9 mouse cellular contexts compared by ENCODE assay signal in the genomic region with DNA sequence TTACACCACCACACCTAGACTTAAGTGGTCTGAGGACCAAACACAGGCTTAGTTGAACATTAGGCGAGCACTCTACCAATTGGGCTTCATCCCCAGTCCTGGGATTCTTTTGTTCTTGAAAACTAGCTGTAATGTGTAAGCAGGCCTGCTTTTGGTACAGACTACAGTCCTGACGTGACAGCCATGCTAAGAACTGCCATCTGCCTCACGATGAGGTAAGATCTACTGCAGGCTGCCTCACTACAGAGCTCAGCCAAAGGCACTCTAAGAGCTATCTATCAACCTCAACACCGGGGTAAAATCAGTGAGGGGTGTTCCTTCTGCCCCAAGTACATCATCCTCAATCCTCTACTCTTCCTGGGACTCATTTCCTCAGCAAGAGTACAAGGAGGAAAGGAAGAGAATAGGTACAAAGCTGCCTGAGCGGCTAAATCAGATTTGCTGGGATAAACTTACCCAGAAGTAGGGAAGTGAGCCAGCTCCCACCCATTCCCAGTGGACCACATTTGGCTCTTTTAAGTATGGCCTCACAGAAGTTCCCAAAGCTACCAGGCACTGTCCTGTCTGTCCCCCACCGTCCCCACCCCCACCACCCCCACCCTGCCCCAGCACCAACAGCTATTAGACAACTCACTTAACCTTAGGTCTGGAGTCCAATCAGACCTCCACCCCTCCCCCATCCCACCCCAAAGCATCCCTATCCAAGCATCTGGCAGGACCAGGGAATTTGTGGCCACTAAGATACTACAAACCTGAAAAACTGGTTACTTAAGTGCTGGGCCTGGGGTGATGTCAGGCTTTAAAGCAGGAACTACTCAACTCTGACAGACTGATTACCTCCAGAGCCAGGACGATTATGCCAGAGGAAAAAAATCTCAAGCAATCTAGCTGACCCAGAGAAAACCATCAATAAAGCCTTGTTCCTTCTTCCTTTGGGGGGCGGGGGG. TPM values are rescaled to one million over a fixed set of nuclear protein-coding genes. Genes with fewer than 3 reads are reported as not detected.
DNase-seq lines count a peak whose midpoint lies in the region; ATAC-seq and TF ChIP-seq lines count a peak whose summit lies in the region.
"Had no signal": no experiment of that assay in that cellular context is flagged by ENCODE, and none has a peak within 500 bp of the region (broad histone marks: within the 10 kb centered on the region; RNA-seq: fewer than 3 reads in every experiment).

No protein-coding gene starts in this region.

- no peak overlapping the region for H3K9ac ChIP-seq in forebrain, embryonic 12.5 days
- H3K9ac ChIP-seq in neural tube, embryonic 14.5 days (replicated peaks; ENCODE audit: low read depth, low read length) = no peak overlapping the region
- no peak overlapping the region for H3K9ac ChIP-seq in neural tube, embryonic 15.5 days (replicated peaks)
- no peak overlapping the region for H3K9ac ChIP-seq in kidney, embryonic 14.5 days (ENCODE audit: low read depth, low read length)
- no peak overlapping the region for H3K9ac ChIP-seq in stomach, embryonic 14.5 days (replicated peaks; ENCODE audit: low read depth, low read length)
- H3K9ac ChIP-seq: hindbrain, embryonic 15.5 days had no signal

- no peak for DNase-seq in forebrain, embryonic 10.5 days (ENCODE audit: extremely low spot score, low spot score)
- DNase-seq in left cerebral cortex, adult 18-20 months (ENCODE audit: low spot score in 2 of 2) = no peak
- no peak for DNase-seq in left cerebral cortex, adult 2 months (ENCODE audit: extremely low spot score in 1 of 2, low spot score in 2 of 2)

- no peaks in the 10 kb centered on the region for H3K27me3 ChIP-seq in forebrain, embryonic 10.5 days (ENCODE audit: poor library complexity, severe bottlenecking)
- H3K27me3 ChIP-seq in forebrain, embryonic 12.5 days = no peaks in the 10 kb centered on the region
- no peaks in the 10 kb centered on the region for H3K27me3 ChIP-seq in neural tube, embryonic 14.5 days (ENCODE audit: control insufficient read depth, insufficient read depth, low read length)
- H3K27me3 ChIP-seq in neural tube, embryonic 15.5 days (replicated peaks) = no peaks in the 10 kb centered on the region
- no peaks in the 10 kb centered on the region for H3K27me3 ChIP-seq in kidney, embryonic 14.5 days (ENCODE audit: control insufficient read depth, insufficient read depth, low read length)
- no peaks in the 10 kb centered on the region for H3K27me3 ChIP-seq in stomach, embryonic 14.5 days (ENCODE audit: control insufficient read depth, insufficient read depth, low read length)
- H3K27me3 ChIP-seq: hindbrain, embryonic 15.5 days had no signal

- peak overlapping the region; percentile 22; the same call in 1 of the 2 replicates for H3K27ac ChIP-seq in forebrain, embryonic 10.5 days
- H3K27ac ChIP-seq in forebrain, embryonic 12.5 days = no peak overlapping the region
- no peak overlapping the region for H3K27ac ChIP-seq in neural tube, embryonic 14.5 days (ENCODE audit: low read depth, low read length)
- no peak overlapping the region for H3K27ac ChIP-seq in neural tube, embryonic 15.5 days (replicated peaks)
- H3K27ac ChIP-seq in kidney, embryonic 14.5 days (ENCODE audit: low read depth, low read length) = peak overlapping the region; percentile 89
- peak overlapping the region; percentile 82; the same call in 1 of the 2 replicates for H3K27ac ChIP-seq in stomach, embryonic 14.5 days (ENCODE audit: low read length)
- H3K27ac ChIP-seq in left cerebral cortex, adult 2 months = no peak overlapping the region
- H3K27ac ChIP-seq: hindbrain, embryonic 15.5 days had no signal

- no peak for ATAC-seq in forebrain, embryonic 12.5 days (ENCODE audit: low FRiP score)
- ATAC-seq in neural tube, embryonic 14.5 days (ENCODE audit: low read depth) = peak; percentile 44; the same call in 1 of the 2 replicates
- ATAC-seq in neural tube, embryonic 15.5 days (ENCODE audit: low FRiP score) = no peak
- peak; percentile 61; the same call in 1 of the 2 replicates for ATAC-seq in kidney, embryonic 14.5 days (ENCODE audit: low FRiP score, low TSS enrichment)
- ATAC-seq in stomach, embryonic 14.5 days (ENCODE audit: insufficient number of reproducible peaks, insufficient read depth, low FRiP score, low read depth) = peak; percentile 76

- no peak overlapping the region for H3K4me3 ChIP-seq in forebrain, embryonic 10.5 days
- H3K4me3 ChIP-seq in forebrain, embryonic 12.5 days (replicated peaks) = no peak overlapping the region
- H3K4me3 ChIP-seq in neural tube, embryonic 14.5 days (ENCODE audit: low read depth, low read length) = no peak overlapping the region
- H3K4me3 ChIP-seq in neural tube, embryonic 15.5 days (replicated peaks) = no peak overlapping the region
- no peak overlapping the region for H3K4me3 ChIP-seq in kidney, embryonic 14.5 days (ENCODE audit: low read length)
- no peak overlapping the region for H3K4me3 ChIP-seq in stomach, embryonic 14.5 days (ENCODE audit: low read depth, low read length)
- H3K4me3 ChIP-seq in left cerebral cortex, adult 2 months = no peak overlapping the region
- H3K4me3 ChIP-seq: hindbrain, embryonic 15.5 days had no signal

- 56% methylated on average over 8 of the region's 8 CpGs for WGBS in forebrain, embryonic 10.5 days
- 57% methylated on average over 8 of the region's 8 CpGs for WGBS in forebrain, embryonic 12.5 days
- 39% methylated on average over 8 of the region's 8 CpGs for WGBS in neural tube, embryonic 14.5 days
- WGBS in neural tube, embryonic 15.5 days = 29% methylated on average over 8 of the region's 8 CpGs
- WGBS in kidney, embryonic 14.5 days = 26% methylated on average over 8 of the region's 8 CpGs
- 14% methylated on average over 8 of the region's 8 CpGs for WGBS in stomach, embryonic 14.5 days

- H3K9me3 ChIP-seq in forebrain, embryonic 10.5 days = no peaks in the 10 kb centered on the region
- H3K9me3 ChIP-seq in forebrain, embryonic 12.5 days = no peaks in the 10 kb centered on the region
- H3K9me3 ChIP-seq in neural tube, embryonic 14.5 days (ENCODE audit: control insufficient read depth, low read length) = no peaks in the 10 kb centered on the region
- no peaks in the 10 kb centered on the region for H3K9me3 ChIP-seq in neural tube, embryonic 15.5 days (replicated peaks)
- H3K9me3 ChIP-seq in kidney, embryonic 14.5 days (ENCODE audit: control insufficient read depth, low read length) = no peaks in the 10 kb centered on the region; the same call in 1 of the 2 replicates
- H3K9me3 ChIP-seq in stomach, embryonic 14.5 days (ENCODE audit: control insufficient read depth, low read depth, low read length) = no peaks in the 10 kb centered on the region; the same call in 1 of the 2 replicates
- H3K9me3 ChIP-seq: hindbrain, embryonic 15.5 days had no signal

- peaks cover 40% of the 10 kb centered on the region for H3K4me1 ChIP-seq in forebrain, embryonic 10.5 days
- H3K4me1 ChIP-seq in forebrain, embryonic 12.5 days = peaks cover 19% of the 10 kb centered on the region; the same call in 1 of the 2 replicates
- peaks cover 12% of the 10 kb centered on the region; the same call in 1 of the 2 replicates for H3K4me1 ChIP-seq in neural tube, embryonic 14.5 days (ENCODE audit: control insufficient read depth, insufficient read depth, low read length)
- peaks cover 45% of the 10 kb centered on the region for H3K4me1 ChIP-seq in neural tube, embryonic 15.5 days
- peaks cover 55% of the 10 kb centered on the region for H3K4me1 ChIP-seq in kidney, embryonic 14.5 days (ENCODE audit: control insufficient read depth, insufficient read depth, low read length)
- peaks cover 67% of the 10 kb centered on the region for H3K4me1 ChIP-seq in stomach, embryonic 14.5 days (ENCODE audit: control insufficient read depth, insufficient read depth, low read length)

- intact Hi-C loops in left cerebral cortex, adult 2 months (cut with DNase I) = no loop called here

- H3K36me3 ChIP-seq in forebrain, embryonic 10.5 days (replicated peaks) = peaks cover 42% of the 10 kb centered on the region
- H3K36me3 ChIP-seq in forebrain, embryonic 12.5 days (replicated peaks) = peaks cover 22% of the 10 kb centered on the region
- H3K36me3 ChIP-seq in neural tube, embryonic 14.5 days (ENCODE audit: control insufficient read depth, insufficient read depth, low read length) = no peaks in the 10 kb centered on the region
- peaks cover 16% of the 10 kb centered on the region for H3K36me3 ChIP-seq in neural tube, embryonic 15.5 days
- peaks cover 31% of the 10 kb centered on the region for H3K36me3 ChIP-seq in kidney, embryonic 14.5 days (ENCODE audit: control insufficient read depth, insufficient read depth, low read length)
- H3K36me3 ChIP-seq in stomach, embryonic 14.5 days (ENCODE audit: control insufficient read depth, insufficient read depth, low read length) = peaks cover 21% of the 10 kb centered on the region

- no peak overlapping the region for H3K4me2 ChIP-seq in forebrain, embryonic 12.5 days
- no peak overlapping the region for H3K4me2 ChIP-seq in neural tube, embryonic 14.5 days (ENCODE audit: low read depth, low read length)
- no peak overlapping the region for H3K4me2 ChIP-seq in neural tube, embryonic 15.5 days
- no peak overlapping the region for H3K4me2 ChIP-seq in kidney, embryonic 14.5 days (replicated peaks; ENCODE audit: low read depth, low read length)
- H3K4me2 ChIP-seq in stomach, embryonic 14.5 days (replicated peaks; ENCODE audit: low read depth, low read length) = no peak overlapping the region
- H3K4me2 ChIP-seq: hindbrain, embryonic 15.5 days had no signal

- TF ChIP-seq CTCF in left cerebral cortex, adult 2 months (IDR thresholded peaks at IDR 0.05) = no peak

RNA-seq across cellular contexts. Expression of a gene that starts 19.8 kb away (rescaled TPM):
- polyA plus RNA-seq in forebrain, embryonic 10.5 days (2016; fragmentation: Nextera tagmentation; extraction: Ambion mirVana) = 20.0 and 20.5 TPM in 2 replicates
- polyA plus RNA-seq in forebrain, embryonic 12.5 days (2016; fragmentation: Nextera tagmentation; extraction: Ambion mirVana) = 22.7 TPM in 2 replicates
- polyA plus RNA-seq in neural tube, embryonic 14.5 days (2014; fragmentation: Nextera tagmentation; extraction: Ambion mirVana) = 9.6 and 14.8 TPM in 2 replicates
- 10.1 and 12.6 TPM in 2 replicates for polyA plus RNA-seq in neural tube, embryonic 15.5 days (2015; fragmentation: Nextera tagmentation; extraction: Ambion mirVana)
- 20.7 and 37.8 TPM in 2 replicates for polyA plus RNA-seq in kidney, embryonic 14.5 days (2014; fragmentation: Nextera tagmentation; extraction: Ambion mirVana)
- polyA plus RNA-seq in stomach, embryonic 14.5 days (2014; fragmentation: Nextera tagmentation; extraction: Ambion mirVana) = 46.0 and 51.7 TPM in 2 replicates
- total RNA-seq in left cerebral cortex, adult 18-20 months (2021) = 10 to 100 TPM; 26.9 to 27.0 TPM
- 10 to 100 TPM; 29.1 to 29.3 TPM for total RNA-seq in left cerebral cortex, adult 2 months (2021)

Comparison
In these comparisons a context has a peak if more than half of its experiments do, and no peak if none do; other contexts are left out.
1. H3K27ac ChIP-seq: peak in forebrain, embryonic 10.5 days (single experiment), kidney, embryonic 14.5 days (single experiment) and stomach, embryonic 14.5 days (single experiment); none in forebrain, embryonic 12.5 days (single experiment), neural tube, embryonic 14.5 days (single experiment), neural tube, embryonic 15.5 days (single experiment) and left cerebral cortex, adult 2 months (single experiment).
2. ATAC-seq: peak in neural tube, embryonic 14.5 days (single experiment), kidney, embryonic 14.5 days (single experiment) and stomach, embryonic 14.5 days (single experiment); none in forebrain, embryonic 12.5 days (single experiment) and neural tube, embryonic 15.5 days (single experiment).